Mouse (Mus musculus): Measurements from ENCODE around the gene Sypl2. TPM values are rescaled to one million over a fixed set of nuclear protein-coding genes. Genes with fewer than 3 reads are reported as not detected.
"Not testable (repeated sequence)": the region's sequence is repeated elsewhere in the genome, so short reads cannot be mapped to it uniquely, and the experiment has no call there.

Gene Sypl2
- 1 to 10 TPM; 1.2 to 1.6 TPM for total RNA-seq (2021)
- long read RNA-seq, partial matches to known transcripts = 0 of 1 reads
- long read RNA-seq, other reads (novel, unspliced or antisense) = 0 of 1 reads

DNA sequence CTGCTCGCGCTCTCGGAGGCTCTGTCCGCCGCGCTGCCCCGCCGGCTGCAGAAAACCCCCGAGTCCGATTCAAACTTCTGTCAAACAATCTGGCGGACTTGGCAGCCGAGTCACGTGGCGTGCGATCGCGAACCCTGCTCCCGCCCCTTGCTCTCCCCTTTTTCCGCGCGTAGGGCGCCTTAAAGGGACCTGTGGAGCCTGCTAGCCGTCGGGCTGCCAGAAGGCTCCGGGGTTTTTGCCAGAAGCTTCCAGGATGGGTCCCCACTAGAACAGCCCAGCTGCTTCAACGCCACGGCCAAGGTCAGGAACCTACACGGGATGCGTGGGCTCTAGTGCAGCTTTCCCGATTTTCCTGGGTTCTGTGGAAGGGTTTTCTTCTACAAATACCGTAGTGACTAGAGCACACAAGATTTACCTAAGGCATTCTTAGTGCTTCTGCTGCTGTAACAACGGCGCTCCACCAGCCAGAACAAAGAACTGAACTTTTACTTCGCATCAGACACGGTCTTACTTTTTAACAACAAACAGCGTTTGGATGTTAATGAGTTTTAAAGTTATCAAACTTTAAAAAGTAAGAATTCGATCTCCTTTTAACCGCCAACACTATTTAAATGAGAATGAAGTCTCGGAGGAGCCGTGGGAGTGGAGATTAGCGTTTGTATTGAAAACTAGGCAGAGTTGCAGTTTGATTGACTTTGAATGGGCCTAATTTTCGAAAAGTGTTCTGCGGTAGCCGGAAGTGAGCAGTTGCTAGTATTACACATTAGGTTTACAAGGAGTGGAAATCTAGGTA, at the start of gene Sypl2:
TSS of gene Sypl2 (minus strand) at position 91 of the 793 bp plus-strand sequence.
- peak; percentile 30 to 52 for DNase-seq (ENCODE audit: low spot score in 2 of 2)

DNA sequence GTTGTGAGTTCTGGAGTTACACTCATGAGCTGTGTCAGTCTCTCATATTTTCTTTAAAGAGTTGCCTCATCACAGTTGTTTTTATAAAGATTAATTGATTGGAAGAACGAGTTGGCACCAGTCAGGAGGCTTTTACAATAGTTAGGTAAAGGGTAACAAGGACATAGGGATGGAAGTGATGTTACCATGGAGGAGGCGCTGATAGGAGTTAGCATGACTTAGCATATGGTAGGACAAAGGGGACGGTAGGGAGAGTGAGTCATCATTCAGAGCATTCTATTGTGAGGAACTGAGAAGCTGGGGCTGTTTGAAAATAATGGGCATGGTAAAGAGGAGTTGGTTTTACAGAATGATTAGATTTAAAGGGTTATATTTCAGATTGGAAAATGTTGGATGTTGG, 32.9 kb upstream of the Sypl2 start:
- DNase-seq (ENCODE audit: low spot score in 2 of 2) = no peak

DNA sequence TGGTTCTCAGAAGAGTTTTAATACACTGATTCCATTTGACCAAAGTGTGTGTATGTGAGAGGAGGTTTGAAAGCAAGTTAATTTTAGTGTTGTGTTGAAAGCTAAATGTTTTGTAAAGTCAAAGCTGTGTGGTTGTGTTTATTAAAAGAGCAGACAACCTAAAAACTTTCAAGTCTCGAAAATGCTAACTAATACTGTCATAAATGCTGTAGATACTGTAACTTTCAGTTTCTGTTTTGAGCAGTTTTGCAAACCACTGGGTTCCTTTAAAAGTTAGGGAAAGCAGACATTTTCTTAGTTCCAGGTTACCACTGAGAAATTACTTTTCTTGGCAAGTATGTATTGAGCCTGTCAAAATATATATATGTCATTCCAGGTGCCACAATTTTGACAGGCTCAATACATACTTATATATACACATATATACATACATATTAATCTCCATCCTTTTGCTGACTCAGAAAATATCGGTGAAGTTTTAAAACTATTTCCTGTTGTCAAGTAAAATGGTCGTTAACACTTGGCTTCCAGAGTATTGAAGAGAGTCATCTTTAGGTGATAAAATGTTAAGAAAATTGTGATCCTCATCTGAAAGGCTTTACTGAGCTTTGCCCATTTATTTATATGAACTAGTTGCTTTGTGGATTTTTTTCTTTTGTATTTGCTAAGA, 31.5 kb upstream of the Sypl2 start:
- no peak for DNase-seq (ENCODE audit: low spot score in 2 of 2)

DNA sequence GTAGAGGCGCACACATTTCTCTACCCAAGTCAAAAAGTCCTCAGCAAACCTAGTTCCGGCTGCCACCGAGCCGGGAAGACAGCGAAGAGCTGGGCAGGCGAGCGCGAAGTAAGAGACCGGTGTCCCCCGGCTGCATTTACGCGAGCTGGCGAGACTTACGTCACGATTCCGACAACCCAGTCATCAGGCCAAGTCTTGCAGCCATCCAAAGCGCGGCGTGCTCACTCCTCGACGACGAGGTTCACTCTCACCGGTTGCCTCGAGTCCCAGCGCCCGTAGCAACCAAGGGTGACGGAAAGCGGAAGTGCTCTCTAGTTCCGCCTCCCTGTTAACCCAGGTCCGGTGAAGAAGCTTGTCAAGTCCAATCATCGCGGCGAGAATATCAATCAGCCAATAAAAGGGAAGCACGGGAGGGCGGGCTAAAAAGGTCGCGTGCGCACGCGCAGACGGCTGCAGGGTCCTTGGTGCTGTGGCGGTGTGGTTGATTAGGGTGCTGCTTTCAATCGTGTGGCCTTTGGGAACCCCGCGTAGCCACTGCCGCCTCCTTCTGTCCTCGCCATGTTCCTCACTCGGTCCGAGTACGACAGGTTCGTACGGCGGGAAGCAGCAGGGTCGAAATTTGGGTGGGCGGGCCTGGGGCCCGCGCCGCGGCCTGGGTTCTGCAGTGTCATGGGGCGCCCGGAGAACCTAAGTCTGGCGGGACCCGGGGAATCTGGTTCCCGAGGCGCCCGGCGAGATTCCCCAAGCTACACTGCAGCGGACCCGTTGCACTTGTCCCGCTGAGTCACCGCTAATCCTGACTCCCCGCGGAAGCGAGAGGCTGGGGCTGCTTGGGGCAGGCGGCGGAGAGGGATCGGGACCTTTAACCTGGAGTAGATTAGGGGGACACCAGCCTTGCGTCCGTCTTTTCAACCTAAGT, 30.5 kb upstream of the Sypl2 start, which contains the start of gene Psma5:
TSS of gene Psma5 (plus strand) at position 208 of the 919 bp plus-strand sequence.
- DNase-seq (ENCODE audit: low spot score in 2 of 2) = peak; percentile 86 to 91

DNA sequence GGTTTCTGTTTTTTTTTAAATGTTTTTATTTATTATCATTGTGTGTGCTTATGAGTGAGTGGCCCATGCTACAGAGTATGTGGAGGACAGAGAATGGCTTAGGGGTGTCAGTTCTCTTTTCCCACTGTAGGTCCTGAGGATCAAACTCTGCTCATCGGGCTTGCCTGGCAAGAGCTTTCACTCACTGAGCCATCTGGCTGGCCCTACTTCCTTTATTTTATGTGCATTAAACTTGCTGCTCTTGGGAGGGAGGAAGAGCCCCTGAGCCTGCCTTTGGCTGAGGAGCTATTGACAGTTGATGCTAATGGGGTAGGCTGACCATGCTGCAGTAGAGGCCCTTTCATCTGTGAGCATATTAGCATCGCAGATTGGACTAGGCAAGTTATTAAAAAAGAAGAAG, 20.4 kb upstream of the Sypl2 start:
- DNase-seq (ENCODE audit: low spot score in 2 of 2) = no peak

DNA sequence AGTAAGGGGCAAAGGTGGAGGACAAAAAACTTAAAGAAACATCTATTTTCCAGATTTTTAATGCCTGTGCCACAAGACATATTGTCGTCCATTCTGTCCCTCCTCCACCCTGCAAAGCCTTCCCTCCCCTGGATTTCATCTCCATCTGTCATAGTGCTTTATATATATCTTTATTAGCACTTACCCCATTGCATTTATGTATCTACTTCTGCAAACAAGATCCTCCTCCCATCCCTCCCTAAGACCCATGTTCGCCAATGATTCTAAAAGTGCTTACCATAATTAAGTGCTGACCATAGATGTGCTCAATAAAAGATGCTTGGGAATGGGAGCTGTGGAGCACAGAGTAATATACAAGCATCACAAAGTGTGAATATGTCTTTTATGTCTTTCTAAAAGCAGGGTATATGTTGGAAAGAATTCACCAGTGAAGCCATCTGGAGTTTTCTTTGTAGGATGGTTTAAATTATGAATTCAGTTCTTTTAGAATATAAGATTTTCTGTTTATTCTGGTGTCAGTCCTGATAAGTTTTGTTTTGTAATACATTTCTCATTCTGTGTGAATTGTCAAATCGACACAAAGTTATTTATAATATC, 14.9 kb upstream of the Sypl2 start:
- no peak for DNase-seq (ENCODE audit: low spot score in 2 of 2)

DNA sequence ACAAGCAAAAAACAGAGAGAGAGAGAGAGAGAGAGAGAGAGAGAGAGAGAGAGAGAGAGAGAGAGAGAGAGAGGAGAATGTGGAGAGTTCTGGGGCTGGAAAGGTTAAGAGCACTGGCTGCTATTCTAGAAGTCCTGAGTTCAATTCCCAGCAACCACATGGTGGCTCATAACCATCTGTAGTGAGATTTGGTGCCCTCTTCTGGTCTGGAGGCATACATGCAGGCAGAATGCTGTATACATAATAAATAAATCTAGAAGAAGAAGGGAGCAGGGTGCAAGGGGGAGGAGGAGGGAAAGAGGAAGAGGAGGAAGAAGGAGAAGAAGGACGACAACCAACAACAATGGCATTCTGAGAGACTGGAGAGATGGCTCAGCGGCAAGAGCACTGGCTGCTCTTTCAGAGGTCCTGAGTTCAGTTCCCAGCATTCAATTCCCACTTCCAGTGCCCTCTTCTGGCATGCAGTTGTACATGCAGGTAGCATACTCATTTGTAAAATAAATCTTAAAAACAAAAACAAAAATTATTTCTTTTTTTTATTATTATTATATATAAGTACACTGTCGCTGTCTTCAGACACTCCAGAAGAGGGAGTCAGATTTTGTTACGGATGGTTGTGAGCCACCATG, 11.1 kb upstream of the Sypl2 start:
- DNase-seq (ENCODE audit: low spot score in 2 of 2) = not testable (repeated sequence)

DNA sequence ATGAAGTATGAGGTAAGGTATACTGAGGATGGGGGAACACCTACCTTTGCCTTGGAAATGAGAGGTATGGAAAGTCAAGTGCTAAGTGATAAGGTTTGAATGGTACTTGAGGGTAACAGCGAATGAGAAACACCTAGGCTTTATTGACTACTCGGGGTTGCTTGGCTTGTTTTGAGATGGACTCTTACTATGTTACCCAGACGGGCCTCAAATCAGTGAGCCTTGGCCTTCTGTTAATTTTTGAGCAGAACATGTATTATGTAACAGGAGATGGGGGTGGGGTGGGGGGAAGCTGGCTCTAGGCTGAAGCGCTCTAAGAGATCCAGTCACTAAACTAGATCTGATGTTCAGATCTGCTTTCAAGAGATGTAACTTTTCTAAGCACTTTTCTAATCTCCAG, 5.2 kb upstream of the Sypl2 start:
- DNase-seq (ENCODE audit: low spot score in 2 of 2) = no peak

DNA sequence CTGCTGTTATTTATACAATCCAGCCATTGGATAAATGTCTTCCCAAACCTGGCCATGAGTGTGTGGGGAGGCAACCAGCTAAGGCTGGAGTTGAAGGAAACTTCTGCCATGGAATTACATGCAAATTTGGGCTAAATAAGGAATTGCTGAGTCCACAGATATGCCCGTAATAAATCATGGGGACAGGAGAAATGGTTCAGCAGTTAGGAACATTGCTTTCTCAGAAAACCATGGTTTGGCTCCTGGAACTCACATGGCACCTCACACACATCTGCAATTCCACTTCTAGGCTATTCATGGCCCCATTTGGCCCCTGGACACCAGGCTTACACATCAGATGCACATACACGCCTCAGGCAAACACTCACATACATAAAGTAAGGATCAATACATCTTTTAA, 1.1 kb upstream of the Sypl2 start:
- no peak for DNase-seq (ENCODE audit: low spot score in 2 of 2)

DNA sequence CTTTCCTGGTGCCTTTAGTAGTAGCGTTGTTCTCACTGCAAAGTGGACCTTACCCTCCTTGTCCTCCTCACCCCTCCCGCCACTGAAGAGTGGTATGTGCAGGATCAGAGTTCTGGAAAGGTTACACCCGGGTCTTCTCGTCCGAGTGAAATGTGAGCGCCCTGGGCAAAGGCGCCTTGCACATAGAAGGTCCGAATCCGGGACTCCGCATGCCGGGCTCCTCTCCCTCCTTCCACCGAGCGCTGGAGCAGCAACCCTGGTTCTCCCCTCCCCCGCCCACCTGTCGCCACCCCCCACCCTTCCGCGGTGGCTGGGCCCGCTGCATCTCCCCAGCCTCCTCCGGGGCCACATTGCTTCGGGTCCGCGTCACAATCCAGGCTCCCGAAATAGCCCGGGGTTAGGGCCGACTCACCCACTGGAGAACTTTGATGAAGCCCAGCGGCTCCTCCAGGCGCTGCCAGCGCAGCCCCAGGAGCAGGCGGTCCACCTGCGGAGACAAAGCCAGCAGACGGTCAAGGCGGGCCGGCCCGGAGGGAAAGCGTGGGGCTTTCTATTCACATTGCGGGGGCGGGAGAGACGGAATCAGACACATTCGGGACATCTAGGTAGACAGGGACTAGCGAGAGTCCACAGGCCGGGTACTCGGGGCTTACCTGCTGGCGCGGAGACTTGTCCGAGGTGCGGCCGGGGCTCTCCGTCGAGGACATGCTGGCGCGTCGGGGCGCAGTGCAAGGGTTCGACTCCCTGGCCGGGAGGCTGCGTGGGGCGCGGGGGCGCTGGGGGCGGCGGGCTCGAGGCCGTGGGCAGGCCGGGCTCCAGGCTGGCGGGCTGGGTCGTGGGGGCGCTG, 514 bp downstream of the Sypl2 start:
- peak in 1 of 2 experiments; percentile 14 for DNase-seq (ENCODE audit: low spot score in 2 of 2)

DNA sequence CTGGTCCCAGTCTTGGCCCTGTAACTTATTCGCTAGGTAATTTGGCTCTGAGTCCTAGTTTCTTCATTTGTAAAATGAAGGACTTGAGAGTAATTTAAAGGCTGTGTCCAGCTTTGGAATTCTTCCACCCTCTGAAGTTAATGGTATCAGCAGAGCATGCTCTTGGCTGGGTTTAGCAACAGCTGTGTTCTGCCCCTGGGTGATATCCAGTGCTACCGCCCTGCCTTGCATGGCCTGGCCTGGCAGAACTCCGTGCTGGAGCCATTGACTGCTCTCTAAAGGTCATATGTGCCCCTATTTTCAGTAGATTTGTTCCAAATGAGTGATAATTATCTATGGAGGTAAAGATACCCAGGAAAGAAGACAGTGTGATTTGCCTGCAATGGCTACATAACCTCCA, 5.8 kb downstream of the Sypl2 start:
- no peak for DNase-seq (ENCODE audit: low spot score in 2 of 2)

DNA sequence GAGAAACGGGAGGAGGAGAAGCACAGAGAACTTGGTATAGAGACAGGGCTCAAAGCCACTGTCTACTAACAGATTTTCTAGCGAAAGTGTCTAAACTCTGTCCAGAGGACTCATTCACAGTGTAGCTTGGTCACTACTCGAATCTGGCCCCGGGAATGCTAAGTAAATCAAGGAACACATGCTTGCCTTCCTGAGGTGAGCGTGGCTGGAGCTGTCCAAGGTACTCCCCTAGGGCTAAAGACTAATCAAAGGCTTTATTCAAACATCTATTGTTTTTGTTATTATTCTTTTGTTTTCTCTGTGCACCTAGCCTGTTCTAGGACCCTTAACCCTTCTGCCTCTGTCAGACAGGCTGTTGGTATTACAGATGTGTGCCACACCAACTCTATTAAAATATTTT, 11.7 kb downstream of the Sypl2 start:
- no peak for DNase-seq (ENCODE audit: low spot score in 2 of 2)

DNA sequence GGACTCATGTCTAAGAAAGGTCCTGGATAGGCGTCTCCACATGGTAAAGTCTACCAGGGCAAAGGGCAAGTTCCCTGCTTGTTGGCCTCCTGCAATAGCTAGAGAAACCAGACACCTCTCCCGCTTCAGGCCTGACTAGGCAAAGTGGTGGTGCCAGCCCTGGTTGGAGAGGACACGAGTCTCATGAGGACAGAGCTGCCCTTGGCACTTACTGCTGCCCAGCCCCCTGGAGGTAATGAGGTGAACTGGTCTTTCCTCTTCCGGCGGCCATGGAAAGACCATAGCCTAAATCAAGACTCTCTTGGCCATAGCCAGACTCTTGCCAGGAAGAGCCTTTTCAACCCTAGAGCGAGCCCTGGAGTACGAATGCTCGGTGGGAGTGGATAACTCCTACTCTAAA, 14.0 kb downstream of the Sypl2 start:
- peak in 1 of 2 experiments; percentile 12 for DNase-seq (ENCODE audit: low spot score in 2 of 2)

DNA sequence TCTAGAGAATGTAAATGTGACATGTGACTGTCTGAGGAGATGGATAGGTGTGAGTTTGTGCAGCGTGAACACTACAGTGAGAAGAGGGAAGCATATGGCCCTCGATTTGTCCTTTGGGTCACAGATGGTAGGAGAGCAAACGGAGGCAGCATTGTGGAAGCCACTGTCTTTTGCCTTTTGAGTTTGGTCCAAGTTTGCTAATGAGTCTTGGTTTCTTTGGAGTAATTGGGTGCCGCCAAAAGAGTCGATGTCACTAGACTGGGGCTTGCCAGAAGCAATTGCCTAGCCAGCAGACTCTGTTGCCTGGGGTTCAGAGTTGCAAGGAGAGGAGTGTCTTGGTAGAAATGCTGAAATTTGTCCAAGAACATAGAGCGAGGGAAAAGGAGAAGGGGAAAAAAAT, 14.6 kb downstream of the Sypl2 start:
- DNase-seq (ENCODE audit: low spot score in 2 of 2) = peak in 1 of 2 experiments; percentile 34

DNA sequence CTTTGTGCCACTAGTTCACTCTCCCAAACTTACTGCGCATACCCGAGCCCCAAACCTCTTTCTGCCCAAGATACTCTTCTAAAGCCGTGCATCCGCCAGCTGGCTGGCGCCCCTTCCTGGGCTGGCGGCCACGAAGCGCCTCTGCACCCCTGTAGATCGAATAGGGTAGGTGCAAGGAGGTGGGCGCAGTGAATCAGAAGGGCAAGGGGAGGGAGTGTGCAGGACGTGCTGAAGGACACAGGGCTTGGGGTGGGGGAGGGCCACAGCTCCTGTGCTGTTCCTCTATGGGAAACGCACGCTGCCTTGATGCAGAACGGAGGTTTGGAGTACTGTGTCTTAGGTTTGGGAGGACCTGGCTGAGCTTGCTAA, 15.7 kb downstream of the Sypl2 start, which contains the start of gene Atxn7l2:
TSS of gene Atxn7l2 (minus strand) at position 164 of the 369 bp plus-strand sequence.
- DNase-seq (ENCODE audit: low spot score in 2 of 2) = no peak

DNA sequence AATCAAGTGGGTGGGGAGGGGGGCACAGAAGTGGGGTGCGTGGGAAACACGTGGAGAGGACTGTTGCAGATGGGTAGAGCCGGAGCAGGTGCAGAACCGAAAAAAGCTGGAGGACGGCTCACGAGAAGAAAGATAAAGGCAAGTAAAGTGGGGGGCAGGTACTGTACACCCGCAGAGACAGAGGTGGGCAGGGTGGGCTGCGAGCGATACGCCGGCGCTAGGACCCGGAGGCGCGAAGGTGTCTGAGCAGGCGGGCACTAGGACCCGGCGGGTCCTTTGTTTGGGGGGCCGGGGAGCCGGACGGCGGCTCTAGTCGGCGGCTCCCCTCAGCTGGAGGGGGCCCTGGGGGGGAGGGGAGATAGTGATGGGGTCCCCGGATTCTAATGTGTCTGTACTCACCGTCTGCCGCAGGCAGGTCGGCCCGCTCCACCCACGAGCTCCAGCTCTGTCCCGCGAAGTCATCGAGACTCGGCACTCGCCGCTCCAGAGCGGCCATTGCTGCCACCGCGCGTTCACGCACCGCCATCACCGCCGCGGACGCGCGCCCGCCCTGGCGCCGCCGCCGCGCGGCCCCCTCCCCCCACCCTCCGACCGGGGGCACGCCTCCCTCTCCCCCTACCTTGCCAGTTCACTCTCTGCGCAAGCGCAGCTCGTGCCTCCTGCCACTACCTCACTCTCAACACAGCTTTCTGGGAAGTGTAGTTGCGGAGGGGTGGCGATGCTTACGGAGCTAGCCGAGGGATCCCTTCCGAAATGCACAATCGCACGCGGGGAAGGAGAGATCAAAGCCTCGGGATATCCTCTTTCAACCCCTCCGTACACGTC, 16.3 kb downstream of the Sypl2 start:
- DNase-seq (ENCODE audit: low spot score in 2 of 2) = peak; percentile 91 to 94

DNA sequence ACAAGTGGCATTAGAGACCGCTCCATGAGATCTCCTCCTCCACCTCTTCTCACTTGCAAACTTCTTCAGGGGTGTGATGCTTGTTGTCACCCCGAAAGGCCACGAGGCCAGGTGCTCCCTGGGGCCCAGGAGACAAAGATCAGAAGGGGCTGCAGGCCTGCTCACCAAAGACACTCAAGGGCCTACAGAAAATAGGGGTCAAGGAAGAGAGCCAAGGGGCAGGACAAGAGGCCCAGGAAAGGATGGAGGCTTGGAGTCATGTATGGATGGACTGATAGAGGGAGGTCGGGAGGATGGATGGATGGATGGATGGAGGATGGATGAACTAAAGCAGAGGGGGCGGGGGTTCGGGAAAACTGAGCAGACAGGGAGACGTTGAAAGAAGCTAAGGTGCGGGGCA, 16.9 kb downstream of the Sypl2 start:
- no peak for DNase-seq (ENCODE audit: low spot score in 2 of 2)

DNA sequence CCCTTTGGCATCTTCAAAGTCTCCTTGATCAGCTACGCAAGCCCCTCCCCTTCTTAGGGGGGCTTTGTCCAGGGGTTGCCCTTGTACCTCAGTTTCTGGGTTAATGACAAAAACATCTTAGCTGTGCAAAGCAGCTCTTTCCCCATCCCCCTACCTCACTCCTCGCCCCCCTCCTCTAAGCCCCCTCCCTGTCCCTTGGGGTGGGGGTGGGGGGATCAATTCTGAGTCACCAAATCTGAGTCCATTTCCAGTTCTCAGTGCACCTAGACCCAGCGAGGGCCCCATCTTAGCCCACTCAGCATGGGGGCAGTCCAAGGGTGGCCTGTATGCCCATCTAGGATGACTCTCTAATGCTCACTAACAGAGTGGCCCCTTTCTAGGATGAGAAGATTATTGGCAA, 17.4 kb downstream of the Sypl2 start:
- no peak for DNase-seq (ENCODE audit: low spot score in 2 of 2)
